In genomic region chr1:157243576-157244452, GRCm38 (mm10) we compare ENCODE assay signal across 10 mouse cellular contexts.
A peak's percentile ranks its signal among the peaks of the same experiment; 100 is the strongest.
DNase-seq lines count a peak whose midpoint lies in the region; ATAC-seq lines count a peak whose summit lies in the region.
"Had no signal": no experiment of that assay in that cellular context is flagged by ENCODE, and none has a peak within 500 bp of the region (broad histone marks: within the 10 kb centered on the region; RNA-seq: fewer than 3 reads in every experiment).

No protein-coding gene starts in this region.

- no peak overlapping the region for H3K27ac ChIP-seq in kidney, embryonic 16.5 days (ENCODE audit: low read length)
- H3K27ac ChIP-seq in embryonic facial prominence, embryonic 11.5 days (replicated peaks; ENCODE audit: low read depth, low read length), result no peak overlapping the region; the same call in 1 of the 2 replicates
- peak overlapping the region; percentile 93 for H3K27ac ChIP-seq in forebrain, embryonic 15.5 days (replicated peaks)
- peak overlapping the region; percentile 92 for H3K27ac ChIP-seq in midbrain, embryonic 15.5 days

- ATAC-seq in kidney, embryonic 16.5 days (ENCODE audit: low FRiP score, low TSS enrichment), result no peak
- ATAC-seq in embryonic facial prominence, embryonic 11.5 days (replicated peaks; ENCODE audit: insufficient number of reproducible peaks, low FRiP score, low TSS enrichment, low read depth), result no peak
- peak; percentile 78 for ATAC-seq in forebrain, embryonic 15.5 days (replicated peaks)
- peak; percentile 79 for ATAC-seq in midbrain, embryonic 15.5 days (replicated peaks)
- ATAC-seq: inflammation-experienced regulatory T-cells, adult 6 months had no signal

- H3K4me1 ChIP-seq in kidney, embryonic 16.5 days (ENCODE audit: insufficient read depth, low read length), result no peaks in the 10 kb centered on the region
- H3K4me1 ChIP-seq in embryonic facial prominence, embryonic 11.5 days (ENCODE audit: control insufficient read depth, insufficient read depth, low read length), result peaks cover 2% of the 10 kb centered on the region; the same call in 1 of the 2 replicates
- H3K4me1 ChIP-seq in forebrain, embryonic 15.5 days, result peaks cover 21% of the 10 kb centered on the region
- H3K4me1 ChIP-seq in midbrain, embryonic 15.5 days, result peaks cover 14% of the 10 kb centered on the region; the same call in 1 of the 2 replicates

- no peaks in the 10 kb centered on the region for H3K27me3 ChIP-seq in kidney, embryonic 16.5 days (ENCODE audit: insufficient read depth, low read length)
- H3K27me3 ChIP-seq in embryonic facial prominence, embryonic 11.5 days (ENCODE audit: control insufficient read depth, insufficient read depth, low read length), result no peaks in the 10 kb centered on the region
- no peaks in the 10 kb centered on the region for H3K27me3 ChIP-seq in forebrain, embryonic 15.5 days
- H3K27me3 ChIP-seq in midbrain, embryonic 15.5 days (replicated peaks), result no peaks in the 10 kb centered on the region

- H3K36me3 ChIP-seq in kidney, embryonic 16.5 days (ENCODE audit: insufficient read depth, low read length), result no peaks in the 10 kb centered on the region
- H3K36me3 ChIP-seq in embryonic facial prominence, embryonic 11.5 days (replicated peaks; ENCODE audit: control insufficient read depth, insufficient read depth, low read depth, low read length), result no peaks in the 10 kb centered on the region
- H3K36me3 ChIP-seq in forebrain, embryonic 15.5 days, result no peaks in the 10 kb centered on the region
- H3K36me3 ChIP-seq in midbrain, embryonic 15.5 days (replicated peaks), result no peaks in the 10 kb centered on the region

- peak; percentile 9 for DNase-seq in kidney, postnatal 10 days
- peak; percentile 4 for DNase-seq in embryonic facial prominence, embryonic 11.5 days (ENCODE audit: low spot score)
- no peak for DNase-seq in urinary bladder, postnatal 36 days (ENCODE audit: low spot score in 2 of 2)
- no peak for DNase-seq in yolk sac, embryonic 10.5 days (ENCODE audit: low spot score)
- DNase-seq: adrenal gland, postnatal 10 days; lung, postnatal 10 days had no signal

- H3K4me3 ChIP-seq in kidney, embryonic 16.5 days (ENCODE audit: low read length), result no peak overlapping the region
- H3K4me3 ChIP-seq in embryonic facial prominence, embryonic 11.5 days (ENCODE audit: low read depth, low read length), result no peak overlapping the region
- H3K4me3 ChIP-seq in forebrain, embryonic 15.5 days, result peak overlapping the region; percentile 43
- H3K4me3 ChIP-seq in midbrain, embryonic 15.5 days, result peak overlapping the region; percentile 47

- WGBS in kidney, embryonic 16.5 days, result 46% methylated on average over 7 of the region's 7 CpGs
- WGBS in embryonic facial prominence, embryonic 11.5 days, result 45% methylated on average over 7 of the region's 7 CpGs
- WGBS in forebrain, embryonic 15.5 days, result 12% methylated on average over 7 of the region's 7 CpGs
- WGBS in midbrain, embryonic 15.5 days, result 10% methylated on average over 7 of the region's 7 CpGs

- H3K9me3 ChIP-seq in kidney, embryonic 16.5 days (ENCODE audit: low read length), result no peaks in the 10 kb centered on the region
- H3K9me3 ChIP-seq in embryonic facial prominence, embryonic 11.5 days (replicated peaks; ENCODE audit: control insufficient read depth, low read length), result no peaks in the 10 kb centered on the region
- H3K9me3 ChIP-seq in forebrain, embryonic 15.5 days, result no peaks in the 10 kb centered on the region
- no peaks in the 10 kb centered on the region for H3K9me3 ChIP-seq in midbrain, embryonic 15.5 days

- no peak overlapping the region for H3K9ac ChIP-seq in kidney, embryonic 16.5 days (replicated peaks; ENCODE audit: low read length)
- 0 out of 2 replicates have a peak overlapping the region, but pooled peaks have one; percentile 22 for H3K9ac ChIP-seq in embryonic facial prominence, embryonic 11.5 days (replicated peaks; ENCODE audit: low read length)
- H3K9ac ChIP-seq in forebrain, embryonic 15.5 days (replicated peaks), result peak overlapping the region; percentile 60
- peak overlapping the region; percentile 52 for H3K9ac ChIP-seq in midbrain, embryonic 15.5 days

- H3K4me2 ChIP-seq in kidney, embryonic 16.5 days (replicated peaks; ENCODE audit: low read depth, low read length), result no peak overlapping the region
- no peak overlapping the region for H3K4me2 ChIP-seq in embryonic facial prominence, embryonic 11.5 days (ENCODE audit: low read depth, low read length)
- peak overlapping the region; percentile 43 for H3K4me2 ChIP-seq in forebrain, embryonic 15.5 days (replicated peaks)
- peak overlapping the region; percentile 54 for H3K4me2 ChIP-seq in midbrain, embryonic 15.5 days

Comparison
In these comparisons a context has a peak if more than half of its experiments do, and no peak if none do; other contexts are left out.
1. DNase-seq: peak in kidney, postnatal 10 days (single experiment) and embryonic facial prominence, embryonic 11.5 days (single experiment); none in urinary bladder, postnatal 36 days (0 of 2) and yolk sac, embryonic 10.5 days (single experiment).
2. ATAC-seq: peak in forebrain, embryonic 15.5 days (single experiment) and midbrain, embryonic 15.5 days (single experiment); none in kidney, embryonic 16.5 days (single experiment) and embryonic facial prominence, embryonic 11.5 days (single experiment).
3. H3K27ac ChIP-seq: peak in forebrain, embryonic 15.5 days (single experiment) and midbrain, embryonic 15.5 days (single experiment); none in kidney, embryonic 16.5 days (single experiment) and embryonic facial prominence, embryonic 11.5 days (single experiment).
4. H3K4me2 ChIP-seq: peak in forebrain, embryonic 15.5 days (single experiment) and midbrain, embryonic 15.5 days (single experiment); none in kidney, embryonic 16.5 days (single experiment) and embryonic facial prominence, embryonic 11.5 days (single experiment).
5. H3K4me3 ChIP-seq: peak in forebrain, embryonic 15.5 days (single experiment) and midbrain, embryonic 15.5 days (single experiment); none in kidney, embryonic 16.5 days (single experiment) and embryonic facial prominence, embryonic 11.5 days (single experiment).